Mouse (Mus musculus): ENCODE results near the gene Rnaseh2b. TPM values are rescaled to one million over a fixed set of nuclear protein-coding genes. Genes with fewer than 3 reads are reported as not detected.

Rnaseh2b gene
- polyA plus RNA-seq, 1 experiment = not detected

DNA sequence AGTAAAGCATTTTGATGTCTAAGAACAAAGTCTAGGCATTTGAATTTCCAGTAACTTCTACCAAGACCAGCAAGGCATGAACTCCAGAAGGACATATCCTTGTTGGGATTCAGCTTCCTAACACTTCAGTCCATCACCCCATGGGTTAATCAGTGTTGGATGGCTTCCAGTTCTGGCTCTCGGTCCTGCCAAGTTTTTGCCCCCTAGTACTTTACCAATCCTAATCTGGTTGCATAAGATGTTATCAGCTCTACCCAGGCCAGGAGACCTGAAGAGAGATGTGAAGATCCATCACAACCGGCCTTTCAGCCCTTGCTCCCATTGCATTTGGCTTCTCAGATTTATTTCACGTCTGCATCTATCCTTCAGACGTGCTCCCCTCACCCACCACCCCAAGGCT is 129.9 kb downstream of the Rnaseh2b start:
- 52% methylated on average over 4 of the region's 4 CpGs for WGBS
- H3K4me3 ChIP-seq (ENCODE audit: insufficient read depth, low read depth, low read length) = no peak overlapping the region
- no peaks in the 10 kb centered on the region for H3K4me1 ChIP-seq (ENCODE audit: control insufficient read depth, insufficient read depth, low read length)
- no peak for TF ChIP-seq POLR2A (IDR thresholded peaks at IDR 0.05; ENCODE audit: insufficient read depth, low read depth, low read length)
- no peak for TF ChIP-seq CTCF (IDR thresholded peaks at IDR 0.05; ENCODE audit: insufficient read depth, low read depth, low read length)
- H3K27ac ChIP-seq (ENCODE audit: insufficient read depth, low read depth, low read length) = no peak overlapping the region

Other genes with a start within 250 kb of the Rnaseh2b start
- not detected in 2 replicates for gene Dleu7, start 458 bp downstream of the Rnaseh2b start, polyA plus RNA-seq (2012; ENCODE audit: insufficient read depth, insufficient read length, low replicate concordance, missing spikeins)
- not detected in 2 replicates for gene Gucy1b2, start 163.7 kb downstream of the Rnaseh2b start, polyA plus RNA-seq (2012; ENCODE audit: insufficient read depth, insufficient read length, low replicate concordance, missing spikeins)